Mouse (Mus musculus) ES-CJ7 (cell line): ENCODE data around the gene Mtrex.

Source experiments
- DNase-seq: peaks from one replicate; pipeline ENCODE4 v3.0.0; 2011; ENCODE audit warnings: low read depth, low spot score

Mtrex gene

DNA sequence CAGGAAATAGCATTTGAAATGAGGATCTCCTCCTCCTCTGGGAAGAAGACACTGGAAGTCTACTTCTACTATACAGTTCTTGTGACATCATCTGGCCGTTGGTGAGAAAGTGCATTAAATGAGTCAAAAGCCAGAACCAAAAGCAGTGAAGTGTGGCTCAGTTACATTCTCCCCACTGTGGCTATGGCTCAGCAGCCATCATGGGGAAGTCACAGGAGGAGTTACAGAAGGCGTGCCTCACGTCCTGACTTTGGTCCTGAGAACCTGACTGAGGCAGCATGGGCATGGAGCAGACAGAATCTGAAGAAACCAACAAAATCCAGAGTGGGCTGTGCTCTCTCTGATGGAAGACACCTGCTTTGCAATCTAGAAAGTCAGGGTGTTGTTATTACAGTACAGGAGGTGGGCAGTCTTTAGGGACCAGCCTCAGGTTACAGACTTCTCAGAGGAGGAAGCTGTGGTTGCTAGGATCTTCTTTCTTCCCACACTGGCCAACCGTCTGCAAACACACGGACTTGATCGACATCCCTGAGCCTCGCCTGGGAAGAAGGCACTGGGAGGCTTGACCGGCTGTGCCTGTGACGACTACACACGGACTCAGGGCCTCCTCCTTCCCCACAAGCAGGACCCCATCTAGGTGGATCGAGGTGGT lies 57.0 kb downstream of the Mtrex start:
- DNase-seq: no peak

- DNase-seq: no peak
Observed at GRCm38 (mm10) chr13:112867381-112867780, 59.8 kb downstream of the Mtrex start.

GRCm38 (mm10) chr13:112866782-112867181 lies 60.4 kb downstream of the Mtrex start:
- DNase-seq: no peak

GRCm38 (mm10) chr13:112862978-112863677 lies 64.1 kb downstream of the Mtrex start:
- DNase-seq: no peak

GRCm38 (mm10) chr13:112862342-112862741 lies 64.9 kb downstream of the Mtrex start:
- no peak for DNase-seq

DNA sequence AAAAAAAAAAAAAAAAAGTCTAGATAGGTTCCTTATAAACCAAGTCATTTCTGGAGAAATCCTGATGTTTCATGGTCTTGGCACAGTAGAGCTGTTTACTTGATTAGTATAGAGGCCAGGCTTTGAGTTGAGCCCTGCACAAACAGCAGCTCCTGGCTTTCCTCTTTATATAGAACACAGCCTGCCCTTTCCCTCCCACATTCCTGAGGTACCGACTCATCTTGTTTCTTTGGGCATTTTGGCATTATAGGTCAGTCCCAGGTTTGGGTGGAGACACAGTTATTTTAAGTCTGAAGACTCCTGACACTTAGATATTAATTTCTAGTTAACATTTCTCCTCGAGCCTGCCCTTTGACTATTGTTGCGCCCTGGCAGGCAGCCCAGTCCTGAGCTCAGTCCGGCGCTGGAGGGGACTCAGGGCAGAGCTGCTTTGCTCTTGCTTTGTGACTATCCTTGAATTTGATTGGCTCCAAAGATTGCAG lies 65.3 kb downstream of the Mtrex start:
- no peak for DNase-seq

DNA sequence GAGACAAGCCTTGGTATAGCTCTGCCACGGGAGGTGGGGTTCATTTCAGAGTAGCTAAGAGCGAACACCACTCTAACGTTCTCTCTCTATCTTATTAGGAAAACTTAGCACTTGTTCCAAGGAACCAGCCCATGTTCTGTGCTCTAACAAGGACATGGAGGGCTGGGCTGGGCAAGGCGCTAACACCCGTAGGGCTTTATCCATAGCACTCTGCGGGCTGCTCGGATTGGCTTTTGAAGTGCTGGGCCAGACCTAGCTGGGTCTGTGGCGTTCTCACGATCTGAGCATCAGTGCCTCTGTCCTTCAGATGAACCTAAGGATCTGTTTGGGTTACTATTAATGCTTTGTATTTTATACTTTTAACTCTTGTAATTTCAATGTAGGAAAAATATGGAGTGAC lies 66.3 kb downstream of the Mtrex start:
- no peak for DNase-seq

GRCm38 (mm10) chr13:112860370-112860769 lies 66.8 kb downstream of the Mtrex start:
- DNase-seq: no peak

- no peak for DNase-seq
Observed at GRCm38 (mm10) chr13:112859574-112860134, 67.5 kb downstream of the Mtrex start.

DNA sequence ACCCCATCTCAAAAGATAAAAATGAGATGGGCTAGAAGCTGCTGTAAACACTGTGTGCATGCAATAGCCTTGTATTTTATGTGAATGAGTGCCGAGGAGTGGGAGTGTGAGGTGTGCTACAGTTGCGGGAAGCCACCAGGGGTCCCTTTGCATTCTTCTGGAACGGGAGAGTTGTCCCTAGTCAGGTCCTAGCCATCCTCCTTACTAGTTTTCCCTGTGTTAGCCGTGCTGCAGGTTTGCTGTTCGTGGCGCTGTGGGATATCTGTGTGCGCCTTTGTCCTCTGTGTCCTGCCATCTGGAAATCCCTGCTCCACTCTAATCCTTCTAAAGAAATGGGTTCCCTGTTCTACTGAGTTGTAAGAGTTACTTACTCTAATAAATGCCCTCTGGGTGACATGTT lies 69.3 kb downstream of the Mtrex start:
- no peak for DNase-seq

- DNase-seq: no peak
Observed at GRCm38 (mm10) chr13:112854402-112854801, 72.8 kb downstream of the Mtrex start.

GRCm38 (mm10) chr13:112853710-112854316 lies 73.4 kb downstream of the Mtrex start:
- DNase-seq: no peak

GRCm38 (mm10) chr13:112845931-112846330 lies 81.3 kb downstream of the Mtrex start:
- DNase-seq: no peak

DNA sequence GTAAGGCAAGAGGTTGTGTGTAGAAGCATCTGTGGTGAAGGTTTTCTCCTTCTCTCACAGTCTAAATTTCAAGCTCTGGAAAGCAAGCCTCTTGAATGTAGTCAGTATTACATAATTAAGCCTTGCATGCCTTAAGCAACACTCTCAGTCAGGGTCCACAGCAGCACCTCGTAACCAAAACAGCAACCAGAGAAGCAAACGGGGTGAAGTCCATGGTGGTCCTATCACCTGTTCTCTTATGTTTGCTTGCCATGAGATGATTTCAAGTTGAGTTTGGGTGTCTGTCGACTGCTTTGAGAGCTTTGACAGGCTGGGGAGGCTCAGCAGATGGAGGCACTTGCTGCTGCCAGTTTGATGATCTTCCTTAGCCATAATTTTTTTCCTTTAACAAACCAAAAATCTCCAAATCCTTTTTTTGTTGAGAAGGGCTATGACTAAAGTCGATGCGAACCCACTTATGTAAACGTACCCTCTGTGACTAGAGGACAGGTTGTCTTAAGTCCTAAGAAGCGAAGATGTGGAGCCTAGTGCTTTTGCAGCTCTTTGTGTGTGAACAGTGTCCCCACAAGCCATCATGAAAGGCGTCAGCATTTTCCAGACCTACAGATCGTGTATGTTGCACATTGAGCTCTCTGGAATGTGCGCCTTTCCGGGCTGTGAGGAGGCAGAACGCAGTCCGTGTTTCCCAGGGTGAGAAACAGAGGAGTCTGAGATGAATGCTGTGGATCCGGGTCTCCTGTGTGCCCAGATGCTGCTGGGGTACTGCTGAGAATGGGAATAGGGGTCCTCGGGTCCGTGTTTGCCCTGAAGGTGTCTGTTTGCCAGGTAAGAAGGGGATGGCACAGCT lies 86.7 kb downstream of the Mtrex start:
- no peak for DNase-seq

- no peak for DNase-seq
Observed at GRCm38 (mm10) chr13:112838562-112839232, 88.5 kb downstream of the Mtrex start.

DNA sequence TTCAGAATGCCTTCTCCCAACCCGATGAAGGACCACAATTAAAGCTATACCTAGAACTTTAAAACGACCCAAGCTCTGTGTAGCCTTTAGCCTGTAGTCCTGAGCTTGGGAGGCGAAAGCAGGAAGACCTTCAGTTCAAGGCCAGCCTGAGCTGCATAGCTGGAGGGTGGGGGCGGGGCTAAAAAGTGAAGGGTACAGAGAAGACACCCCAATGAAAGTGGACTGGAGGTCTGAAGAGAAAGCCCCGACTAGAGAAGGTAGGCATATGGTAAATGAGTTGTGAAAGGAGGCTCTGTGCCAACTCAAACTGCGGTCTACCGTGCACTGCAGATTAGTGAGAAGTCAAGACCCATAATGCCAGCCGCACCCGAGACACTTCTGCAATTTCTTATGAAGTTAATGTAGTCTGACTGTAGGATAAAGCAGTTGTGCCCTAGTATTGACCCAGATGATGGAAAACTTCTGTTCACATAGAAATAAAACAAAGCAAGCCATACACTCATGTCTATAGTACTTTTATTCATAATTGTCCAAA lies 89.5 kb downstream of the Mtrex start:
- DNase-seq: no peak

DNA sequence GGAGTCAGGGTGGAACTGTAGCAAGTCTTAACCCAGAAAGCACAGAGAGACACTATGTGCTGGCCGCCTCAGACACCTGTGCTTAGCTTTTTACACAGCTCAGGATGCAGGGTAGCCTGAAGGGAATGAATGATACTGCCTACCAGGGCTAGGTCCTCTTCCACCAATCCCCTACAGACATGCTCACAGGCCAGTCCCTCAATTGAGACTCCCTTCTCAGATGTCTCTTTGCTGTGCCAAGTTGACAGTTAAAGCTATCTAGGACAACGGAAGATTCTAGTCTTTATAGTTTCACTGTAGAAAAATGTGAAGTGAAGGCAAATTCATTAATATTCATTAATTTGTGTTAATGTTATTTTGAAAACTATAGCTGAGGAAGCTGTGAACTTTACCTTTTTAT lies 90.2 kb downstream of the Mtrex start:
- no peak for DNase-seq

DNA sequence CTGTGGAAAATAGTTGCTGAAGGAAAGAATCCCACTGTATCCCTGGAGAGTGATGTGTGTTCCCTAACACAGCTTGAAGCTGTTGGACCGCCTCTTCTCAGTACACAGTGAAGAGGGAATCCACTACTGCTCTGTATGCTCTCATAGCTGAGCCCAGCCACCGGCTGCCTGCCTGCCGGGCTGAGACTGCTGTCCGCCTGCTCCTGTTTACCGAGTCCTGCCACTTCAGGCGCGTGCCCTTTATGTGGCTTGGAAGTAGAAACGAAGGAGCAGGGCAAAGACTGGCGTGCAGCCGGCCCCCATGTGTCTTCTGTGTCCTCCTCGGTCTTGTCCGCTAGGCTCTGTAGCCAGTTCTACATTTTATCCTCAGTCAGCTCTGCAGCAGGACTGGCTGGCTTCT lies 92.1 kb downstream of the Mtrex start:
- DNase-seq: no peak

DNA sequence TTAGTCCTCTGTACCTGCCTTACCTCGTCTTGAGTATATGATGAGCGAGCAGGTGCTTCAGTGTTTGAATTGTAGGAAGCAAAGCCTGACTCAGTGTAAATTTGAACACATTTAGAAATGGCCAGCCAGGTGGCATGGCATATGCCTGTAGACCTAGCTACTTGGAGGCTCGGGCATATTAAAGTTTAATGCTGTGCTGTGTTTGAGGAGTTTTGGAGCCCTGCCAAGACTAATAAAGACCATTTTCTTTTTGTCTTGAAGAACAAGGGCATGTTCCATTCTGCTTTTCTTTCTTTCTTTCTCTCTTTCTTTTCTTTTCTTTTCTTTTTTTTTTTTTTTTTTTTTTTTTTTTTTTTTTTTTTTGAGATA lies 93.3 kb downstream of the Mtrex start:
- no peak for DNase-seq

DNA sequence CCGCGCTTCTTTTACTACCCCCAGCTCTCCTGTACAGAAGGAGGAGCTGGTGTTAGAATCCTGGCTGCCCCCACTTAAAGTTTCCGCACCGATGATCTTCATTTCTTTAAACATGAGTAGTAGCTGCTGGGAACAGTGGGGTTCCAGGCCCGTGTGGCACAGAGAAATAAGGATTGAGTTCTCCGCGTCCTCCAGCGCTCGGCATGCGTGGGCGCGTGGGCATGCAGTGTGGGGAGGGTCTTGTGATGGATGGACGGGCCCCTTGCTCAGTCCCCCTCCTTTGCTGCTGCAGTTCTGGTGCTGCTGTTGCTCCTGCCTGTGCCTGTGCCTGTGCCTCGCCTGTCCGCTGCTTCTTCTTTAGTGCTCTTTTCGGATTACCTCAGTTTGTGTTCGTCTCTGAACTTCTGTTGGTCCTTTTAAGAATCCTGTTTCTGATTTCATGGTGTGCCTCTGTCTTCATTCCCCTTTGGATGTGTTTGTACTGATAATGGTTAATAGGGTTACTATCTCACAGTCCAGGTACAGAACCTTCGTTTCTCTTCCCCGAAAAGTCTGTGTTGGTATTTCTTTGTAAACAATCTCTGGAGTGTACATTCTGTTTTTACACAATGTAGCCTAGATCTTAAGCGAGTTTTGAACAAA lies 93.8 kb downstream of the Mtrex start:
- no peak for DNase-seq
